8 mouse cellular contexts compared by ENCODE assay signal in the genomic region with DNA sequence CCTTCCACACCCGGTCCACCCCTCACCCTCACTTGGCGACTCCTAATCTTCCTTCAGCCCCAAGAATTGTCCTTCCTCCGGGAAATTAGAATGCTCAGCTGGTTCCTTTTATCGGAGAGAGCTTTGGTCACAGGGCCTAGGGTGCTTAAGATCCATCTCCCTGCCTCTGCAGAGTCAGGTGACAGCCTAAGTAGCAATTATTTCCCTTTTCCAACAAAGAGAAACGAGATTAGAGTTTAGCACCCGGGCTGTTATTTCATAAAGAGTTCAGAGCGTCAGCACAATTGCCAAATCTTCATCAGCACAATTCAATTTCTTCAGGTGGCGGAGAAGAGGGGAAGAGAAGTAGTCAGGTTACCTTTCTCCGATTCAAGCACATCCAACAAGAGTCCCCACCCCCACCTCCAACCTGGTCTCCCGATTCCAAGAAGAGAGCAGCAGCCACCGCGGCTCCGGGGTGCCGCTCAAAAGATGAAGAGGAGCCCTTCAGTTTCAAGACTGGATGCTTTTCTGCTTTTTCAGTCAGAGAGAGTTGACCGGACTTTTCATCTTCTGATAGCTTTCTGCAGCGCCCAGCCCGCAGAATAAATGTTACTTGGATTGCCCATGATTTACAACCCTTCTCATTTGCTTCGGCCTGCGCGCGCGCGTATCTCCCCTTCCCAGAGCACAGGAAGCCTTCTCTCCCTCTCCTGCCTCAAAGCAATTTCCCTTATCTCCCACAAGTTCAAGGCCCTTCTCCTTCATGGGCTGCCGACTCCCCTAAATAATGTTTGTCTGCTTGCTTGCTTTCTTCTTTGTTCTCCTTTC. TPM values are rescaled to one million over a fixed set of nuclear protein-coding genes. Genes with fewer than 3 reads are reported as not detected.
DNase-seq lines count a peak whose midpoint lies in the region; ATAC-seq and TF ChIP-seq lines count a peak whose summit lies in the region.

No protein-coding gene starts in this region.

- 7% methylated on average over 24 of the region's 24 CpGs for WGBS in forebrain, embryonic 13.5 days
- WGBS in liver, embryonic 11.5 days, result 16% methylated on average over 24 of the region's 24 CpGs

- H3K27ac ChIP-seq in forebrain, embryonic 13.5 days, result peak overlapping the region; percentile 59
- no peak overlapping the region for H3K27ac ChIP-seq in liver, embryonic 11.5 days (ENCODE audit: low read depth, low read length)
- H3K27ac ChIP-seq in left cerebral cortex, adult 2 months, result no peak overlapping the region

- intact Hi-C loops in left cerebral cortex, adult 2 months (cut with DNase I), result no loop called here

- peak overlapping the region; percentile 53 for H3K4me2 ChIP-seq in forebrain, embryonic 13.5 days
- H3K4me2 ChIP-seq in liver, embryonic 11.5 days, result peak overlapping the region; percentile 36

- no peak for TF ChIP-seq CTCF in E14TG2a.4 (conservative IDR thresholded peaks at IDR 0.05; ENCODE audit: low read length)
- no peak for TF ChIP-seq CTCF in left cerebral cortex, adult 2 months (IDR thresholded peaks at IDR 0.05)

- peak overlapping the region; percentile 34 for H3K9ac ChIP-seq in forebrain, embryonic 13.5 days
- H3K9ac ChIP-seq in liver, embryonic 11.5 days (ENCODE audit: low read depth, low read length), result no peak overlapping the region

- 0 out of 2 replicates have a peak, but pooled peaks have one; percentile 45 for ATAC-seq in forebrain, embryonic 13.5 days
- no peak for ATAC-seq in liver, embryonic 11.5 days (replicated peaks; ENCODE audit: low FRiP score)

- no peaks in the 10 kb centered on the region for H3K9me3 ChIP-seq in E14TG2a.4 (ENCODE audit: low read length)
- H3K9me3 ChIP-seq in forebrain, embryonic 13.5 days (replicated peaks), result no peaks in the 10 kb centered on the region
- H3K9me3 ChIP-seq in liver, embryonic 11.5 days (ENCODE audit: control insufficient read depth, low read length), result no peaks in the 10 kb centered on the region

- peak; percentile 40 for DNase-seq in adrenal gland, adult 2 months
- no peak for DNase-seq in adrenal gland, adult 18-20 months (ENCODE audit: low spot score in 2 of 2)
- no peak for DNase-seq in liver, embryonic 11.5 days (ENCODE audit: low spot score)
- no peak for DNase-seq in thymus, postnatal 4 days
- no peak for DNase-seq in left cerebral cortex, adult 2 months (ENCODE audit: extremely low spot score in 1 of 2, low spot score in 2 of 2)
- DNase-seq in thymus, postnatal 36 days, result no peak

- no peaks in the 10 kb centered on the region for H3K36me3 ChIP-seq in E14TG2a.4 (ENCODE audit: insufficient read depth, low read length)
- no peaks in the 10 kb centered on the region for H3K36me3 ChIP-seq in forebrain, embryonic 13.5 days (ENCODE audit: poor library complexity, severe bottlenecking)
- H3K36me3 ChIP-seq in liver, embryonic 11.5 days (ENCODE audit: control insufficient read depth, insufficient read depth, low read length), result no peaks in the 10 kb centered on the region

- H3K4me1 ChIP-seq in E14TG2a.4 (replicated peaks; ENCODE audit: low read depth, low read length), result peaks cover 13% of the 10 kb centered on the region
- H3K4me1 ChIP-seq in forebrain, embryonic 13.5 days, result peaks cover 16% of the 10 kb centered on the region
- H3K4me1 ChIP-seq in liver, embryonic 11.5 days (replicated peaks; ENCODE audit: control insufficient read depth, insufficient read depth, low read length), result peaks cover 3% of the 10 kb centered on the region; the same call in 1 of the 2 replicates

- H3K27me3 ChIP-seq in E14TG2a.4 (ENCODE audit: insufficient read depth, low read length), result peaks cover 10% of the 10 kb centered on the region; the same call in 1 of the 2 replicates
- H3K27me3 ChIP-seq in forebrain, embryonic 13.5 days, result no peaks in the 10 kb centered on the region
- H3K27me3 ChIP-seq in liver, embryonic 11.5 days (replicated peaks; ENCODE audit: control insufficient read depth, insufficient read depth, low read length), result no peaks in the 10 kb centered on the region

- H3K4me3 ChIP-seq in E14TG2a.4 (replicated peaks; ENCODE audit: low read length), result peak overlapping the region; percentile 18; the same call in 1 of the 2 replicates
- peak overlapping the region; percentile 21 for H3K4me3 ChIP-seq in forebrain, embryonic 13.5 days
- no peak overlapping the region for H3K4me3 ChIP-seq in liver, embryonic 11.5 days (ENCODE audit: low read depth, low read length)
- no peak overlapping the region for H3K4me3 ChIP-seq in left cerebral cortex, adult 2 months

RNA-seq across cellular contexts. Expression of gene Atp2c1, which starts 26.7 kb away (rescaled TPM):
- 10 to 100 TPM; 85.5 to 90.5 TPM for total RNA-seq in adrenal gland, adult 2 months (2021)
- 53.6 and 54.5 TPM in 2 replicates for polyA plus RNA-seq in adrenal gland, adult 2 months (2012; rRNA removed)
- total RNA-seq in adrenal gland, adult 18-20 months (2021), result 10 to 100 TPM; 88.5 to 89.7 TPM
- 66.1 and 66.8 TPM in 2 replicates for polyA plus RNA-seq in forebrain, embryonic 13.5 days (2015; fragmentation: Nextera tagmentation; extraction: Ambion mirVana)
- polyA plus RNA-seq in liver, embryonic 11.5 days (2014; fragmentation: Nextera tagmentation; extraction: Ambion mirVana), result 45.9 and 56.3 TPM in 2 replicates
- 100 to 1,000 TPM; 202 to 209 TPM for total RNA-seq in left cerebral cortex, adult 2 months (2021)

Comparison
In these comparisons a context has a peak if more than half of its experiments do, and no peak if none do; other contexts are left out.
1. H3K4me3 ChIP-seq: peak in E14TG2a.4 (single experiment) and forebrain, embryonic 13.5 days (single experiment); none in liver, embryonic 11.5 days (single experiment) and left cerebral cortex, adult 2 months (single experiment).